Mouse (Mus musculus) liver, postnatal 0 days (tissue): ENCODE data around the gene Rae1. TPM values are rescaled to one million over a fixed set of nuclear protein-coding genes. Genes with fewer than 3 reads are reported as not detected.

Experiments
- ATAC-seq: fragments of 200-750 bp; cut with Nextera tagmentation; 2 replicates; pipeline ENCODE4 v1.8.0; 2017; ENCODE audit warnings: mild to moderate bottlenecking, moderate library complexity
- DNase-seq: peaks from one replicate; pipeline ENCODE4 v3.0.0-alpha.2; 2016
- H3K27ac ChIP-seq: fragments of 300-500 bp; sonication (generic); 2 replicates; pipeline ENCODE4 v1.5.1; 2014; ENCODE audit warnings: antibody characterized with exemption, moderate library complexity, mild to moderate bottlenecking, low read depth
- H3K27me3 ChIP-seq: fragments of 300-500 bp; sonication (generic); 2 replicates; pipeline ENCODE4 v1.6.1; 2014; ENCODE audit warnings: low read length, control low read depth, mixed read lengths; ENCODE audit not compliant: insufficient read depth
- H3K36me3 ChIP-seq: fragments of 300-500 bp; sonication (generic); replicated peaks from 2 replicates; pipeline ENCODE4 v1.6.1; 2014; ENCODE audit warnings: mild to moderate bottlenecking, control low read depth, low read length, moderate library complexity, mixed read lengths; ENCODE audit not compliant: insufficient read depth
- H3K4me1 ChIP-seq: fragments of 300-500 bp; sonication (generic); 2 replicates; pipeline ENCODE4 v1.6.1; 2014; ENCODE audit warnings: antibody characterized with exemption, mild to moderate bottlenecking, control low read depth; ENCODE audit not compliant: insufficient read depth
- H3K4me2 ChIP-seq: fragments of 300-500 bp; sonication (generic); 2 replicates; pipeline ENCODE4 v1.6.1; 2014; ENCODE audit warnings: low read depth, mild to moderate bottlenecking, low read length, moderate library complexity, mixed read lengths
- H3K4me3 ChIP-seq: fragments of 300-500 bp; sonication (generic); 2 replicates; pipeline ENCODE4 v1.5.1; 2014; ENCODE audit warnings: low read depth, low read length
- H3K9ac ChIP-seq: fragments of 300-500 bp; sonication (generic); replicated peaks from 2 replicates; pipeline ENCODE4 v1.6.1; 2014; ENCODE audit warnings: mild to moderate bottlenecking, moderate library complexity
- H3K9me3 ChIP-seq: fragments of 300-500 bp; sonication (generic); 2 replicates; pipeline ENCODE4 v1.6.1; 2016; ENCODE audit warnings: mild to moderate bottlenecking, control low read depth, low read length, mixed read lengths
- CTCF ChIP-seq: sonication (generic); IDR thresholded peaks from 2 replicates; pipeline ENCODE4 v1.5.1; 2016; ENCODE audit warnings: antibody characterized with exemption, low read depth
- EP300 ChIP-seq: IDR thresholded peaks from 2 replicates; pipeline ENCODE4 v1.6.1; 2016; ENCODE audit warnings: antibody characterized with exemption, low read depth, mild to moderate bottlenecking
- WGBS: fragments of 180-500 bp; shearing (Covaris S2); extraction: QIAGEN DNeasy Blood & Tissue Kit; methylation state at CpG from one replicate; pipeline ENCODE4 v1.1.7; 2014; ENCODE audit not compliant: insufficient replicate concordance; 5-methylcytosine and 5-hydroxymethylcytosine counted together
- polyA plus RNA-seq: library from polyadenylated mRNA; unstranded; fragments of >200 nt; fragmentation: Nextera tagmentation; extraction: Ambion mirVana; gene quantifications from 2 replicates; pipeline ENCODE4 v1.2.1, GENCODE M21; 2015

Rae1 gene
- polyA plus RNA-seq, 1 experiment from 2014 or later, result 41.5 TPM

DNA sequence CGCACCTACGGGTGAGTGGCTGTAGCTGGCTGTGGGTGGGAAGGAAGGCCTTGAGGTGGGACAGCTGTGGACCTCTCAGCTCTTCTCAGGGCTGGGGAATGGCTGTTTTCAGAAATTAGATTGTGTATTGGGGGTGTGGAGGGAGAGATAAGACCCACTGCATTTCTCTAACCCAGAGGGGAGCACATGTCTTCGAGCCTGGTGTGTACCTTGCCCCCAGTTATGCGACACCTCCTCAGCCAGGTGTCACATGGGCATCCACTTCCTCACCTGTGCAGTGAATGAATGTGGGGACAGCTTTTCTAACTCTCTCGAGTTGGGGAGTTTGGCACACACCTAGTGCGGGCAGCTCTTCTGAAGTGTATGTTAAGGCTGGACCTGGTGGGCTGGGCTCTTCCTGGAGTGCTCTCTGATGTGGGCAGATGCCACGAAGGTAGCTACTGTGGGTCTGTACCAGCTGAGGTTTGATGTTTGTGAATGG is 23.5 kb downstream of the Rae1 start:
- H3K9me3 ChIP-seq, result no peaks in the 10 kb centered on the region
- DNase-seq, result peak; percentile 23
- peaks cover 83% of the 10 kb centered on the region for H3K4me1 ChIP-seq
- TF ChIP-seq CTCF (no peak), EP300 (no peak)
- H3K27me3 ChIP-seq, result no peaks in the 10 kb centered on the region
- H3K36me3 ChIP-seq, result peaks cover 60% of the 10 kb centered on the region
- WGBS, result 28% methylated on average over 7 of the region's 7 CpGs
- peak overlapping the region; percentile 77 for H3K27ac ChIP-seq
- 0 out of 2 replicates have a peak, but pooled peaks have one; percentile 1 for ATAC-seq
- H3K4me3 ChIP-seq, result peak overlapping the region; percentile 93
- H3K4me2 ChIP-seq, result peak overlapping the region; percentile 85
- H3K9ac ChIP-seq, result peak overlapping the region; percentile 86

DNA sequence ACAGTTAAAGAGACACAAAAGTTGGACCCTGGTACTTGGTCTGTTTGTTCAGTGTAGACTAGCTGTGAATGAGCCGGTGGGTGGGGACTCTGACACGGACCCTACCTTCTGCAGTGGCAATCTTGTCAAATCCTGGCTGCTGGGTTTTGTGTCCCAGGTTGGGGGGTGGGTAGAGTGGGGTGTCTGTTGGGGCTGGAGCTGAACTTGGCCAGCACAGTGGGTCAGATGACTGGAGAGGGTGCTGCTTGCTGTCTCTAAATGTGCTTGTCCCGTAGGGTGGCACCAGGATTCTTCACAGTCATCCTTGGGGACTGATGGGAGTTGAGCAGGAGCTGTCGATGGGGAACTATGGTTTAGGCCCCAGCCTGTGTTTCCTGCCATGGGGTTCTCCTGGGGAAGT is 24.0 kb downstream of the Rae1 start:
- H3K9me3 ChIP-seq, result no peaks in the 10 kb centered on the region
- WGBS, result 33% methylated on average over 4 of the region's 4 CpGs
- H3K27me3 ChIP-seq, result no peaks in the 10 kb centered on the region
- peaks cover 83% of the 10 kb centered on the region for H3K4me1 ChIP-seq
- peak overlapping the region; percentile 77 for H3K27ac ChIP-seq
- DNase-seq (peak; percentile 21), ATAC-seq (no peak)
- peak overlapping the region; percentile 93 for H3K4me3 ChIP-seq
- peaks cover 65% of the 10 kb centered on the region for H3K36me3 ChIP-seq
- peak overlapping the region; percentile 85 for H3K4me2 ChIP-seq
- peak overlapping the region; percentile 86 for H3K9ac ChIP-seq
- TF ChIP-seq CTCF, result no peak

DNA sequence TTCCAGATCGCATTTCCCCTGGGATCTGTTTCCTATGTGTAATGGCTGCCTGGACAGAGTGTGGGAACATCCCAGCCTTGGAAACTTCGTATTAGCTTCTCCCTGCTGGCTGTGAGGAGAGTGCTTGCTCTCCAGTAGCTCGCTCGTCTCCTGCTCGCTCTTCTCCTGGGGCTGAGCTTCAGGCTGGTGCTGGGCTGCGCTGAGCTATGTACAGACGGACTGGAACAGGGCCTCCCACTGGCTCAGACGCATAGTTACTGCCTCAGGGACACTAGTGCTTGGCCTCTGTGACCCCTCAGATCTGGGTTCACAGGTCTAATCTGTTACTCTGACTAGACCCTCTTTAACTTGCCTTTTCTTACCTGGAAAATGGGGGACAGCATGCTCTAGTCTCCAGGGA is 24.5 kb downstream of the Rae1 start:
- H3K36me3 ChIP-seq, result peaks cover 69% of the 10 kb centered on the region
- DNase-seq (peak; percentile 18), ATAC-seq (no peak)
- H3K27me3 ChIP-seq, result no peaks in the 10 kb centered on the region
- no peak for TF ChIP-seq CTCF
- TF ChIP-seq EP300, result no peak
- peak overlapping the region; percentile 77 for H3K27ac ChIP-seq
- no peaks in the 10 kb centered on the region for H3K9me3 ChIP-seq
- H3K4me1 ChIP-seq, result peaks cover 81% of the 10 kb centered on the region
- peak overlapping the region; percentile 93 for H3K4me3 ChIP-seq
- H3K4me2 ChIP-seq, result peak overlapping the region; percentile 85
- peak overlapping the region; percentile 86 for H3K9ac ChIP-seq
- 65% methylated on average over 8 of the region's 8 CpGs for WGBS

DNA sequence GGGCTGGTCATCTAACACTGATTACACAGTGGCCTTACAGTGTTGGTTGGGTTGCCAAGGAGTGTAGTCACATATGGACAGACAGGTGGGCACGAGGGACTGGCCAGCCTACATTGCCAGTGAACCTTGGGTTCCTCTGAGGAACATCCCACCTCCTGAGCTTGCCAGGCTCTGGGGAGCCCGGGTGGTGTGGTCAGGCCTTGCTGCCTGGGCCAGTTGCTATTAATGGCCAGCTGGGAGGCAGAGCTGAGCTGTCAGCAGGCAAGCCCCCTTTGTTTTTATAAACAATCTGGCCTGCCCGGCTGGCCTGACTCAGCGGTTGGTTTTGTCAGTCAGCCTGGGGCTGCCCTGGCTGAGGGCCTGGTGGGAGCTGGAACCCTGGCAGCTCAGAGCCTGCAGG is 25.0 kb downstream of the Rae1 start:
- TF ChIP-seq EP300 (no peak), CTCF (no peak)
- Histone ChIP-seq H3K4me1 (peaks cover 76% of the 10 kb centered on the region), H3K9me3 (no peaks in the 10 kb centered on the region), H3K36me3 (peaks cover 75% of the 10 kb centered on the region), H3K9ac (peak overlapping the region; percentile 86), H3K27ac (peak overlapping the region; percentile 77), H3K4me3 (peak overlapping the region; percentile 93), H3K4me2 (peak overlapping the region; percentile 85), H3K27me3 (no peaks in the 10 kb centered on the region)
- ATAC-seq (no peak), DNase-seq (peak; percentile 17)
- WGBS, result 39% methylated on average over 4 of the region's 4 CpGs

DNA sequence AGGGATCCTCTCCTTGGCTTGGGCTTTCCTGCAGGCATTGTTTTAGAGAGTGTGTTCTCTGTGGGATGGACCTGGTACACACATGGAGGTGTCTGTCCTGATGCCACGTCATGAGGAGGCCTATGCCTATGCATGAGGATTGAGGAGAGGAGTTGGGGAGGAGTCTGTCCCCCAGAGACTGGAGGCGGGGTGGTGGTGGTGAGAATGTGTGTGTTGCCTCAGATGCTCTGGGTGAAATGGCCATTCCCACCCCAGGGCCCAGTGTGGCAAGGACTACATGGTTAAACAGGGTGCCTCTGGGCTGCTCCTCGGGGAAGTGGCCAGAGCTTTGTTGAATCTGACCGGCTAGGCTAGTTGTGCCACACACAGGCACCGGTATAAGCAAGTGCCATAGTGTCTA is 26.4 kb downstream of the Rae1 start:
- Histone ChIP-seq H3K4me3 (peak overlapping the region; percentile 93), H3K4me1 (peaks cover 70% of the 10 kb centered on the region), H3K9me3 (no peaks in the 10 kb centered on the region), H3K36me3 (peaks cover 88% of the 10 kb centered on the region), H3K27me3 (no peaks in the 10 kb centered on the region), H3K4me2 (peak overlapping the region; percentile 85), H3K9ac (peak overlapping the region; percentile 86), H3K27ac (peak overlapping the region; percentile 77)
- TF ChIP-seq EP300, result no peak
- TF ChIP-seq CTCF, result no peak
- 57% methylated on average over 5 of the region's 5 CpGs for WGBS
- peak; percentile 30 for DNase-seq
- ATAC-seq, result no peak

DNA sequence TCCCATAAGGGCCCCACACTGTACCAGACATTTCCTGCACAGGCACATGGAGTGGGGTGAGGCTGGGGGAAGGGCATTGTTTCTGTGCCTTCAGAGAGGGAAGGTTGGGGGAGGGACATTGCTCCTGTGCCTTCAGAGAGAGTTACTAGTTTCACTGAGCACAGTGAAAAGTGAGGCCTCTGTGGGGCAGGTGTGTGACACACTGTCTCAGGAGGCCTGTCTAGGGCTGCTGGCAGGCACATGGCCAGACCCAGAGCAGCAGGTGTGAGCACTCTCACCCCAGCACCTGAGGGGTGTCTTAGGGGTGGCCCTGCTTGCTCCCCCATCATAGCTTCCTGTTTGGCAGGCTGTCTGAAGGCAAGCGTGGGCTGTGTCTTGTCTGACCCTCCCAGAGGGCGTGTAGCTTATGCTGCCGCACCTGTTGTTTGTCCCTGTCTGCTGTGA is 26.8 kb downstream of the Rae1 start:
- peak overlapping the region; percentile 86 for H3K9ac ChIP-seq
- H3K4me2 ChIP-seq, result peak overlapping the region; percentile 85
- peak; percentile 13 for ATAC-seq
- WGBS, result 47% methylated on average over 3 of the region's 3 CpGs
- H3K27me3 ChIP-seq, result no peaks in the 10 kb centered on the region
- DNase-seq, result peak; percentile 59
- H3K27ac ChIP-seq, result peak overlapping the region; percentile 77
- H3K36me3 ChIP-seq, result peaks cover 93% of the 10 kb centered on the region
- peak overlapping the region; percentile 93 for H3K4me3 ChIP-seq
- H3K4me1 ChIP-seq, result peaks cover 70% of the 10 kb centered on the region
- TF ChIP-seq EP300 (0 out of 2 replicates have a peak, but pooled peaks have one; percentile 18), CTCF (no peak)
- no peaks in the 10 kb centered on the region for H3K9me3 ChIP-seq
